Mouse (Mus musculus) gastrocnemius, adult 2 months (tissue): ENCODE measurements around the gene Ebp. TPM values are rescaled to one million over a fixed set of nuclear protein-coding genes. Genes with fewer than 3 reads are reported as not detected.
A peak's percentile ranks its signal among the peaks of the same experiment; 100 is the strongest.

ENCODE experiments used
- DNase-seq: peaks from one replicate; pipeline ENCODE4 v3.0.0; 2022
- H3K27ac ChIP-seq: fragments of 200-600 bp; 2 replicates; pipeline ENCODE4 v1.8.1; 2022; ENCODE audit warnings: mild to moderate bottlenecking
- H3K4me3 ChIP-seq: fragments of 200-600 bp; 2 replicates; pipeline ENCODE4 v1.8.1; 2022; ENCODE audit warnings: mild to moderate bottlenecking, moderate library complexity
- CTCF ChIP-seq: fragments of 200-600 bp; IDR thresholded peaks from 2 replicates; pipeline ENCODE4 v1.8.1; 2022; ENCODE audit warnings: antibody characterized with exemption, mild to moderate bottlenecking, moderate library complexity
- intact Hi-C: fragments of 180-260 bp; cut with DNase I; formaldehyde crosslinking; loops from one replicate; pipeline ENCODE4 v1.15.1; 2025
- long read RNA-seq, 2 experiments: library from polyadenylated mRNA; stranded (forward); transcript quantifications; one replicate each; pipeline ENCODE4 v2.0.0; 2021
- total RNA-seq, 2 experiments: library from RNA; stranded (reverse); gene quantifications; 2 replicates each; pipeline ENCODE4 v1.2.3; 2021

The Ebp gene
- total RNA-seq: 1 to 10 TPM; 9.2 to 9.3 TPM
- long read RNA-seq, experiment 1, transcript Ebp-201 (5 exons, 1,743 nt): major isoform, 8 of 8 reads
- long read RNA-seq, experiment 1, partial matches to known transcripts: 0 of 8 reads
- long read RNA-seq, experiment 1, other reads (novel, unspliced or antisense): 0 of 8 reads
- long read RNA-seq, experiment 2, transcript Ebp-201 (5 exons, 1,743 nt): major isoform, 11 of 12 reads
- long read RNA-seq, experiment 2, partial matches to known transcripts: 0 of 12 reads
- long read RNA-seq, experiment 2, other reads (novel, unspliced or antisense): 1 of 12 reads

DNA sequence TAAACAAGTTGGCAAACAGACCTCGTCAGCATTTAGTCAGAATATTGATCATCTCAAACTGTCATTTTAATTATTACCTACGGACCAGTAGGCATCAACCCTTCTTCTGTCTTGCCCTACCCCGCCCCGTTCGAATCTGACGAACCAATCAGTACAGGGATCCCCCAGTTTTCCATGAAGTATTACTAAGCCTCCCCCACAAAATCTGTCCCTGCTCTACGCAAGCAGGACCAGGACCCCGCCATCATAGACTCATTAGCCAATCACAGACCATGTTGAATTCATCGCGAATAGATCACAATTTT is at the start of gene Ebp:
Ebp (minus strand) TSS at position 94 of the 305 bp plus-strand sequence.
- H3K27ac ChIP-seq: peak within 1 kb of the TSS; percentile 86

DNA sequence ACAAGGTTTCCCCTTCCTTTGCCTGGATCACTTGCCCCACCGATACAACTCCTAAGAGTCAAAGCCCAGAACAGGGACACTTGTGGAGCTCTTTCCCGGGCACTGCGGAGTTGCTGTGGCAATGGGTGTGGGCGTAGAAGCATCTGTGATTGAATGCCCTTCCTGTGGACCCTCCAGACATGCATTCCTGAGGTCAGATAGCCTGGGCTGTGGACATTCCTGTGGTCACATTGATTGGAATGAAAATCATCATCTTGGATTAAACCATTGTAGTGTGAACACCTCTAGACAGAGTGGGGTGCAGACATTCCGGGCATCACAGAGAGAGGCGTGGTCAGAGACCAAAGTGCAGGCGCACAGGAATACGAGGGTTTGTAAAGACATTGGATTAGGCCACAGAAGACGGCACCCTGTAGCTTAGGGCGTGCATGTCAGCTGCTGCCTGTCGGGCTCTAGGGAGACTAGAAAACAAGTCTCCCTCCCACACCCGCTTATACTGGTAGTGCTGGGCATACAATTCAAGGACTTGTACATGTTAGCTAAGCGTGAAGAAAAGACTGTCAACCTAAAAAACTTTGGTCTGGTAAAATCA is 45.6 kb upstream of the Ebp start:
- TF ChIP-seq CTCF: no peak
- DNase-seq: no peak
- Histone ChIP-seq H3K27ac (no peak overlapping the region), H3K4me3 (no peak overlapping the region)
- intact Hi-C loops: no loop called here

More for the DNA sequence above, at the start of gene Ebp:
- no peak for DNase-seq
- no peak for TF ChIP-seq CTCF
- H3K4me3 ChIP-seq: peak within 1 kb of the TSS; percentile 84
- intact Hi-C loops: loop anchor here (10.0 kb wide), 1 partner anchor 51 kb away; no protein-coding TSS in a partner anchor

DNA sequence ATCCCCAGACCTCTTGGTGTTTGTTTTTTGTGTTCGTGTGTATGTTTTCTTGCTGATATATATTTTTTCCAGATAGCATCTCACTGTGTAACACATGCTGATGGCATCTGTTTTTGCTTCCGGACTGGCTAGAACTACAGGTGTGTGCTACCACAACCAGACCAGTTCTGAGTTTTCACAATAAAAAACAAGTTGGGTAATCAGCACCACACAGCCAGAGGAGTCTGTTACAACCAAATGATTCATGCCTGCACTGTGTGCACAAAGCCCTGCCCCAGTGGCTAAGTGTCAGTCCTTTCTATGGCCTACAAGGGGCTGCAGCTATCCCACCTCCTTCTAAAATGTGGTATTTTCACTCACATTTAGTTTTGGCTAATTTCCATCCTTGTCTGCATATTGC is 43.4 kb upstream of the Ebp start:
- DNase-seq: no peak
- no peak for TF ChIP-seq CTCF
- intact Hi-C loops: no loop called here
- no peak overlapping the region for H3K4me3 ChIP-seq
- H3K27ac ChIP-seq: no peak overlapping the region

DNA sequence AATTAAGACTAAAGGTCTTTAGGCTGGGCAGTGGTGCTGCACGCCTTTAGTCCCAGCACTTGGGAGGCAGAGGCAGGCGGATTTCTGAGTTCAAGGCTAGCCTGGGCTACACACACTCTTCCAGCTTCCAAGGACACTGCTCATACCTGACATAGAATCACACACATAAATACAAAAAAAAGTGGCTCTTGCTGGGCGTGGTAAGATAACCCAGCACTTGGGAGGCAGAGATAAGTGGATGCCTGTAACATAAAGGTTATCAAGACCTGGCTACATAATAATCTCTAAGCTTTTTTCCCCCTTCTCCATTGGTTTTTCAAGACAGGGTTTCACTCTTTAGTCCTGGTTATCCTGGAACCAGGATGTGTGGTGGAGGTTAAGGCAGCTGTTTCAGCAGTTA is 40.3 kb upstream of the Ebp start:
- TF ChIP-seq CTCF: no peak
- DNase-seq: no peak
- Histone ChIP-seq H3K27ac (no peak overlapping the region), H3K4me3 (no peak overlapping the region)
- intact Hi-C loops: no loop called here

DNA sequence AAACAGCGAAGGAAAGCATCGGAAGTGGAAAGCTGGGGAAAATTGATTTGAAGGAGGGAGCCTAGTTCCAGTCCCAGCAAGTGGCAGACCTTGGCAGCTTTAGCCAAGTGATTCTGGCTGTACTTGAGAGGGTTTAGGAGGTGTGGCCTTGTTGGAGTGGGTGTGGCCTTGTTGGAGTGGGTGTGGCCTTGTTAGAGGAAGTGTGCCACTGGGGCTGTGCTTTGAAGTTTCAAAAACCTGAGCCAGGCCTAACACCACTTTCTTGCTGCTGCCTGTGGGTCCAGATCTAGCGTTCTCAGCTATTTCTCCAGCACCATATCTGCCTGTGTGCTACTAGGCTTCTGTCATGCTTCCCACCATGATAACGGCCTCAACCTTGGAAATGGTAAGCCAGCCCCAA is 37.0 kb upstream of the Ebp start:
- H3K4me3 ChIP-seq: no peak overlapping the region
- no peak overlapping the region for H3K27ac ChIP-seq
- intact Hi-C loops: no loop called here
- no peak for DNase-seq
- TF ChIP-seq CTCF: no peak

DNA sequence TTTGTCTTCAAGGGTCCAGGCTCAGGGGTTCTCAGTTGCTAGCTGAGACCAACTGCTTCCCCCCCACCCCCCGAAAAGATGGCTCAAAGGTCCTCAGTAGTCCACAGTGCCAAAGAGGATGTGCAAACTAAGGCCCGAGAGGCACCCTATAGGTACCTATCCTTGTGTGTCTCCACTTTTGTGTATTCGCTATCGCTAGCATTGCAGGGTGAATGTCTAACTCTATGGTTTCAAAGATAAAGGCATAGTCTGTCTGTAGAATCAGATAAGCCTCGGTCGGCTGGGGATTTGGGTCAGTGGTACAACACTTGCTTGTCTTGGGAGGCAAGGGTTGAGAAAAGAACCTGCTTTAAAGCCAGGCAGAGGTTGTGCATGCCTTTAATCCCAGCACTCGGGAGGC is 30.2 kb upstream of the Ebp start:
- intact Hi-C loops: no loop called here
- no peak for TF ChIP-seq CTCF
- no peak for DNase-seq
- Histone ChIP-seq H3K4me3 (no peak overlapping the region), H3K27ac (no peak overlapping the region)

DNA sequence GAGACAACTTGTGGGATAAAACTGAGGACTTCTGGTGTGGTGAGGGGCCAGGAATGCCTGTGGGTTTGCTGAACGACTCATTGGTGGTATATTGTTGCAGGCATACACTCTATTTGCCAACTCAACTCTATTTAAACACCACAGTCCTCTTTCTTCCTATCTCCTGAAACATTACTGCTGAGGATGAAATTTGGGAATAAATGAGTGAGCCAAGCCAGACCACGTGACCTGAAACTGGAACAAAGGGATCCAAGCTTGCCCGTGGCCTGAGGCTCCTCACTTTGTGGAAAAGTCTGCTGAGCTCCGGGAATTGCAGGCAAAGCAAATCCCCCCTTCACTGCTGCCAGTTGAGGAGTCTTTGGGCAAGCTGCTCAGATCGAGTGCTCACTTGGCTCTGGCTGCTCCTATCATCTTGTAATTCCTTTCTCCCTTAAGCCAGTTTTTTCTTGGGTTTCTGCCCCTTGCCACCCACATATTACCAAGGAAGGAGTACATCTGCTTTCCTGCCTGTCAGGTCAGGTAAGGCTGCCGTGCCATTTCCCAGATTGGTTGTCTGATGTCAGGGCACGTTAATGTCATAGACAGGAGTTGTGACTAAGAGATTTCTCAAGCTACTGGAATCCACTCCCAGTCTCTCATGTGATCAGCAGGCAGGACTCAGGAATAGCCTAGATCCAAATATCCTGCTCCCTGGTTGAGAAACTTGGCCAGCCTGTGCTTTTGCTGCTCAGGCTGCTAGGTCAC is 29.5 kb upstream of the Ebp start:
- H3K27ac ChIP-seq: peak overlapping the region; percentile 31; the same call in 1 of the 2 replicates
- no peak for DNase-seq
- TF ChIP-seq CTCF: no peak

DNA sequence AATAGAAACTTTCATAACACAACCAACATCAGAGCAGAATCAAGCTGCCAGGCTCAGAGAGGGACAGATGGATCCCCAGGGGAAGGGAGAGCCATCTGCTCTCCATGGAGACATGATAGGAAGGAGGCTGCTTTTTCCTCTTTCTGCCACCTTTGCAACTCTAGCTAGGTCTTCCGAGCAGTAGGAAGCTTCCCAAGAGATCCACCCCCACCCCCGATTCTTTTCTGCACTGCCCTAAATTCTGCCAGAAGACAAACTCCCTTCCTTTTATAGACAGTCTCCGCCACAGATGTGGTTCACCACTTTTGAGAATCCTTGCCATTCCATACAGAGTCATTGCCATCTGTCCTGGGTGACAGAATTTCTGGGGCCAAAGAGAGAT is 29.0 kb upstream of the Ebp start:
- no peak for DNase-seq
- no peak overlapping the region for H3K4me3 ChIP-seq
- H3K27ac ChIP-seq: no peak overlapping the region
- TF ChIP-seq CTCF: no peak
- intact Hi-C loops: no loop called here

More for the DNA sequence above, 29.5 kb upstream of the Ebp start:
- H3K4me3 ChIP-seq: no peak overlapping the region
- intact Hi-C loops: no loop called here

DNA sequence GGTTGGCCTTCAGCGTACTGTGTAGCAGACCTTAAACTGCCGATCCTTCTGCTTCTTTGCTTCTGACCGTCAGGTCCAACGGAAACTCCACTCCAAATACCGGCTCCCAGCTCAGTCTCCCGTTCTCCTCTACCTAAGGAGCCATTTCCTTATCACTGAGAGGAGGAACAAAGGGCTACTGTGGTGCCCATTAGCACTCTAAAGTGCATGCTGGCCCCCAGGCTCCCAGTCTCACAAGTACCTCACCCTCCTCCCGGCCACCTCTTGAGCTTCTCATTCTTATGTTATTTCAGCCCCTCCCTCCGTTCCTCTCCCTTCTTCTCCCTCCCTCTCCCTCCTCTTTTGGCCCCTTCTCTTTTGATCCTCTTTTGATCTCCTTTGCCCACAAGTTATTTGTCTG is 26.3 kb upstream of the Ebp start:
- DNase-seq: no peak
- Histone ChIP-seq H3K27ac (no peak overlapping the region), H3K4me3 (no peak overlapping the region)
- TF ChIP-seq CTCF: no peak
- intact Hi-C loops: no loop called here

DNA sequence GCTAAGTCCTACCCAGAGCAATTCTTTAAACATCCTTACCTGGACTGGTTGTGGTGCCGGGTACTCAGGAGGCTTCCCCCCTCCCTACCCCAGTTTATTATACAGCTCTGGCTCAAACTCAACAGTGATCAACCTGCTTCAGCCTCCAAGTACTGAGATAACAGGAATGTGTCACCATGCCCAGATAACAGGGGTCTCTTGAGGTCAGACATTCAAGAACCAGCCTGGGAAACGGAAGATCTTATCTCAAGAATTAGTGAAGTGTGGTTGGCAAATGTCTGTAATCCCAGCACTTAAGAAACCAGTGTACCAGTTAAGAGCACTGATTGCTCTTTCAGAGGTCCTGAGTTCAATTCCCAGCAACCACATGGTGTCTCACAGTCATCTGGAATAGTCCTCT is 24.8 kb upstream of the Ebp start:
- no peak for TF ChIP-seq CTCF
- intact Hi-C loops: no loop called here
- no peak overlapping the region for H3K27ac ChIP-seq
- no peak overlapping the region for H3K4me3 ChIP-seq
- no peak for DNase-seq

DNA sequence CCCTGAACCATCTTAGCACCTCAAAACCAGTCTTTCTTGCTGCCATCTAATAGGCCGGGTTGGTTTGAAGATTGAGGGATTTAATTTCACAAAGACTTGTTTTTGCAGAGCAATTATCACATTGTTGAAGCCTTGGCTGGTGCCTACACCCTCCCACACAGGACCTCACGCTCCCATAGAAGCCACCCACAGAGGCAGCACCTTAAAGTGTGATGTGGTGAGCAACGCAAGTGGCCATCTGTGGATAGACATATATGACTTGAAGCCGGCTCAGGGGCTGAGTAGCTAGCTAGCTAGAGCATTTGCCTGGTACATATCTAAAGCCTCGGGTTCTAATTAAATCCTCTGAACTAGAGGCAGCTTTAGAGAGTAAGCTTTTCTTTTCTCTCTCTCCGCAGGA is 24.1 kb upstream of the Ebp start:
- TF ChIP-seq CTCF: no peak
- DNase-seq: no peak
- no peak overlapping the region for H3K4me3 ChIP-seq
- intact Hi-C loops: no loop called here
- no peak overlapping the region for H3K27ac ChIP-seq

DNA sequence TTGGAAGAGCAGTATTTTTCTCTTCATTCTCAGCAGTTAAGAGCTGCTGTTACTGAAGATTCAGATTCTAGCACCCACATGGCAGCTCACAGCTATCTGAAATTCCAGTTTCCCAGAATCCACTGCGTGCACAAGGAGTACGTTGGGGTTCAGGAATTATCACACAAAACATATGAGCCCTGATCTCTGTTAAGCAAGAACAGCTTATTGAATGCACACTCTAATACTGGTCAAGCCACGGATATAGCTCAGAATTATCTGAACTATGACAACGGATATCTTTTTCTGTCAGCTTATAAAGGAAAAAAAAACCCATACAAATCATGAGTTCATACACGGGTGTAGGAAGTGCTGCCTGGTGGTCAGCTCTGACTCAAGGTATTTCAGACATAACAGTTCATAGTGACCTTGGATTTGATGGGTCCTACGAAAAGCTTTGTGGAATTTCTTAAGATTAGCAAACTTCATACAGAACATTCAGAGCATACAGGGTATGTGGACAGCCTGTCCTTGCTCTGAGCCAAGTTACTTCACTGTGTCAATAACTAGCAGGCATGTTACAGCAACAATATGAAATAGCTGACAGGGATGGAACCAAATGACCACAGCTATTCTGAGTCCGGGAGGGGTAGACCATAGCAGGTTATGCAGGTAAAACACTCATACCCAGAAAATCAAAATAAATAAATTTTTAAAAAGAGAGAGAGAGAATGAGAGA is 18.3 kb upstream of the Ebp start:
- no peak overlapping the region for H3K27ac ChIP-seq
- TF ChIP-seq CTCF: no peak
- intact Hi-C loops: no loop called here
- H3K4me3 ChIP-seq: no peak overlapping the region
- DNase-seq: no peak

DNA sequence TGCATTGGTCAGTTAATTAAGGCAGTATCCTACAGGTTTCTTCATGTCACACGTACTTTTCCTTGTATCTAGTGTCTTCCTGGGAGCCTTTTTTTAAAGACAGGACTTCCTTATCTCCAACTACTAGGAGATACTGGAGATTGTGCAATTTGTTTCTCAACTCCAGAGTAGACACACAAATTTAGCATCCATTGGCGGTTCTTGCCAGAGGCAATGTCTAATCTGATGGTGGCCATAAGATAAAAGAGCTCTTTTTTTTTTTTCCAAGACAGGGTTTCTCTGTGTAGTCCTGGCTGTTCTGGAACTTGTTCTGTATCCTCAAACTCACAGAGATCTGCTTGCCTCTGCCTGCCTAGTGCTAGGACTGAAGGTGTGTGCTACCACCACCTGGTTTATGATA is 16.4 kb upstream of the Ebp start:
- DNase-seq: no peak
- TF ChIP-seq CTCF: no peak
- intact Hi-C loops: no loop called here
- Histone ChIP-seq H3K27ac (no peak overlapping the region), H3K4me3 (no peak overlapping the region)
